Mouse (Mus musculus) liver, embryonic 11.5 days (tissue): ENCODE data around the gene 4930558C23Rik. TPM values are rescaled to one million over a fixed set of nuclear protein-coding genes. Genes with fewer than 3 reads are reported as not detected.
A peak's percentile ranks its signal among the peaks of the same experiment; 100 is the strongest.
"Not testable (repeated sequence)": the region's sequence is repeated elsewhere in the genome, so short reads cannot be mapped to it uniquely, and the experiment has no call there.

ENCODE experiments used
- ATAC-seq: fragments of 200-750 bp; cut with Nextera tagmentation; replicated peaks from 2 replicates; pipeline ENCODE4 v1.8.0; 2017; ENCODE audit warnings: moderate number of reproducible peaks, mild to moderate bottlenecking, moderate TSS enrichment, moderate library complexity; ENCODE audit not compliant: low FRiP score
- DNase-seq: peaks from one replicate; pipeline ENCODE4 v3.0.0-alpha.2; 2017; ENCODE audit warnings: low spot score
- H3K27ac ChIP-seq: fragments of 300-500 bp; sonication (generic); 2 replicates; pipeline ENCODE4 v1.5.1; 2014; ENCODE audit warnings: mild to moderate bottlenecking, low read depth, low read length, control low read depth
- H3K27me3 ChIP-seq: fragments of 300-500 bp; sonication (generic); replicated peaks from 2 replicates; pipeline ENCODE4 v1.6.1; 2014; ENCODE audit warnings: low read length, mixed read lengths; ENCODE audit not compliant: control insufficient read depth, insufficient read depth
- H3K36me3 ChIP-seq: fragments of 300-500 bp; sonication (generic); 2 replicates; pipeline ENCODE4 v1.6.1; 2014; ENCODE audit warnings: mild to moderate bottlenecking, low read length, moderate library complexity, mixed read lengths; ENCODE audit not compliant: control insufficient read depth, insufficient read depth
- H3K4me1 ChIP-seq: fragments of 300-500 bp; sonication (generic); replicated peaks from 2 replicates; pipeline ENCODE4 v1.6.1; 2014; ENCODE audit warnings: low read length, mixed read lengths; ENCODE audit not compliant: control insufficient read depth, insufficient read depth
- H3K4me2 ChIP-seq: fragments of 300-500 bp; sonication (generic); 2 replicates; pipeline ENCODE4 v1.6.1; 2014; ENCODE audit warnings: mild to moderate bottlenecking, control low read depth, moderate library complexity
- H3K4me3 ChIP-seq: fragments of 300-500 bp; sonication (generic); 2 replicates; pipeline ENCODE4 v1.5.1; 2014; ENCODE audit warnings: low read depth, low read length, control low read depth
- H3K9ac ChIP-seq: fragments of 300-500 bp; sonication (generic); 2 replicates; pipeline ENCODE4 v1.6.1; 2014; ENCODE audit warnings: low read depth, low read length, control low read depth
- H3K9me3 ChIP-seq: fragments of 300-500 bp; sonication (generic); 2 replicates; pipeline ENCODE4 v1.6.1; 2016; ENCODE audit warnings: low read length, inconsistent platforms, mixed read lengths; ENCODE audit not compliant: control insufficient read depth
- WGBS: fragments of 180-500 bp; shearing (Covaris S2); extraction: QIAGEN DNeasy Blood & Tissue Kit; methylation state at CpG from one replicate; pipeline ENCODE4 v1.1.7; 2014; 5-methylcytosine and 5-hydroxymethylcytosine counted together
- polyA plus RNA-seq: library from polyadenylated mRNA; unstranded; fragments of >200 nt; fragmentation: Nextera tagmentation; extraction: Ambion mirVana; gene quantifications from 2 replicates; pipeline ENCODE4 v1.2.1, GENCODE M21; 2014

4930558C23Rik gene
- polyA plus RNA-seq, 1 experiment from 2014 or later: not detected

DNA sequence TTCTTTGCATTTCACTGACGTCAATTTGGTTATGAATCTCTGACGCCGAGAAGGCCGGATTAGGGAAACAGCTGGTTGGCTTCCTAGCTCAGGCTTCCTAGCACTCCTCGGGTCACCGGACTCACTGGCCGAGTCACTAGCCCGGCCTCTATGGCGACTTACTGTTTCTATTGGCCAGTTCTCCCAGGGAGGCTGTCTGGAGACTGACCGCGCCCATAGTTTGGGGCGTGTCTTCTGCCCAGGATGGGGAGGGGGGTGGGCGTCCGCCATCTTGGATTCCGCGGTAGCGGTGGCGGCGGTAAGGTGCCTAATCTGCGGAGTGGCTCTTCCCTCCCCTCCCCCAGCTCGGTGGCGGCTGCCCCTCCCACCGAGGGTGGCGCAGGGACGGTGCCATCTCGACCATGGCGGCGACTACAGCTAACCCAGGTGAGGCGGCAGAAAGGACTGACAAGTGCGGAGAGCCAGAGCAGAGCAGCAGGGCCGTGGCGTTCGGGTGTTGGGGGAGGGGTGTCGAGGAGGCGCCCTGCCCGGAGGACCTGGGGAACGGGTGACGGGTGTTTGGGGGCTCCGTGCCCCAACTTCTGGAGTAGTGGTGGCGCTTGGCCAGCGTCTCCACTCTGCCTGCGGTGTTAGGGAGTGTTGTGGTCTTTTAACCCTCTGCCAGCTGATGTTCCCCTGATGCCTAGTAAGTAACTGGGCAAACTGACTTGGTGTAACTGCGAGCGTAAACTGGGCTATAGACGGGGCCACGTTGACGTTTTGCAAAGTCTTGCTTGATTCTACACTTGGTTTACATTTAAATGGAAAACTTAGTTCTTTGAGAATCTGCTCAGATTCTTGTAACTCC, 31.7 kb upstream of the 4930558C23Rik start, which contains the start of gene Arnt:
Gene Arnt (plus strand): TSS at position 253 of the 847 bp plus-strand sequence.
- Histone ChIP-seq H3K9me3 (no peaks in the 10 kb centered on the region), H3K4me2 (peak within 1 kb of the TSS; percentile 85), H3K9ac (peak within 1 kb of the TSS; percentile 84), H3K36me3 (peaks cover 9% of the 10 kb centered on the region; the same call in 1 of the 2 replicates), H3K4me1 (0 out of 2 replicates have a peak, but pooled peaks cover 2% of the 10 kb centered on the region), H3K4me3 (peak within 1 kb of the TSS; percentile 83), H3K27ac (peak within 1 kb of the TSS; percentile 77), H3K27me3 (no peaks in the 10 kb centered on the region)
- under 1% methylated on average over 47 of the region's 47 CpGs for WGBS
- ATAC-seq (peak; percentile 99), DNase-seq (peak; percentile 95)

DNA sequence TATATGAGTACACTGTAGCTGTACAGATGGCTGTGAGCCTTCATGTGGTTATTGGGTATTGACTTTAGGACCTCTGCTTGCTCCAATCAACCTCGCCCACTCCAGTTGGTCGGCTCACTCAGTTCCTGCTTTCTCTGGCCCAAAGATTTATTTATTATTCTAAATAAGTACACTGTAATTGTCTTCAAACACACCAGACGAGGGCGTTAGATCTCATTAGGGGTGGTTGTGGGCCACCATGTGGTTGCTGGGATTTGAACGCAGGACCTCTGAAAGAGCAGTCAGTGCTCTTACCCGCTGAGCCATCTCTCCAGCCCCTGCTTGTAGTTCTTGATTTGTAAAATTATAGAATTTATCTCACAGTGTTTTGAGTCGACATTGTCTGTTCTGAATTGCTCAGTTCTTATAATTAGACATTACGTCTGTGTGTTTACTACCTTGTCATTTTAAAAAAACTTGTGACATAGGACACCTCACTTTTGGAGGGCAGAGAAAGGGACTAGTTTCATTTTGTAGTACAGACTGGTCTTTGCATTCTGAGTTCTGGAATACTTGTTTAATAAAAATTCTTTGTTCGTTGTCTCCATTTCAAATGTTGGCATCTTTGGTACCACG, 30.8 kb upstream of the 4930558C23Rik start:
- H3K4me2 ChIP-seq: peak overlapping the region; percentile 85
- peak overlapping the region; percentile 56 for H3K9ac ChIP-seq
- H3K4me1 ChIP-seq: 0 out of 2 replicates have a peak, but pooled peaks cover 2% of the 10 kb centered on the region
- 0 out of 2 replicates have a peak overlapping the region, but pooled peaks have one; percentile 41 for H3K27ac ChIP-seq
- peaks cover 9% of the 10 kb centered on the region; the same call in 1 of the 2 replicates for H3K36me3 ChIP-seq
- WGBS: 70% methylated on average over 10 of the region's 10 CpGs
- ATAC-seq (no peak), DNase-seq (no peak)
- H3K27me3 ChIP-seq: no peaks in the 10 kb centered on the region
- no peaks in the 10 kb centered on the region for H3K9me3 ChIP-seq
- peak overlapping the region; percentile 83 for H3K4me3 ChIP-seq

- H3K4me1 ChIP-seq, H3K9ac ChIP-seq, H3K9me3 ChIP-seq, H3K4me2 ChIP-seq, DNase-seq, H3K27me3 ChIP-seq, H3K4me3 ChIP-seq, H3K27ac ChIP-seq, ATAC-seq, H3K36me3 ChIP-seq: not testable (repeated sequence)
- WGBS: 56% methylated on average over 4 of the region's 11 CpGs
These were observed 25.8 kb upstream of the 4930558C23Rik start for GRCm38 (mm10) chr3:95428423-95428822.

- not testable (repeated sequence) for DNase-seq
These were observed 25.2 kb upstream of the 4930558C23Rik start for GRCm38 (mm10) chr3:95427891-95428238.

GRCm38 (mm10) chr3:95427117-95427890, 24.7 kb upstream of the 4930558C23Rik start:
- H3K36me3 ChIP-seq, H3K4me1 ChIP-seq, H3K9me3 ChIP-seq, DNase-seq, H3K27me3 ChIP-seq, H3K27ac ChIP-seq: not testable (repeated sequence)
- Histone ChIP-seq H3K4me3 (peak overlapping the region; percentile 47), H3K9ac (peak overlapping the region; percentile 38; the same call in 1 of the 2 replicates), H3K4me2 (peak overlapping the region; percentile 64)
- ATAC-seq: peak; percentile 68; the same call in 1 of the 2 replicates
- 33% methylated on average over 8 of the region's 33 CpGs for whole genome bisulfite sequencing

More at GRCm38 (mm10) chr3:95427891-95428238, 25.2 kb upstream of the 4930558C23Rik start:
- Histone ChIP-seq H3K4me3 (peak overlapping the region; percentile 47), H3K4me2 (peak overlapping the region; percentile 64), H3K9ac (peak overlapping the region; percentile 38; the same call in 1 of the 2 replicates)
- not testable (repeated sequence) for H3K4me1 ChIP-seq, H3K27me3 ChIP-seq, H3K9me3 ChIP-seq, H3K36me3 ChIP-seq, H3K27ac ChIP-seq
- 8% methylated on average over 14 of the region's 21 CpGs for WGBS
- 0 out of 2 replicates have a peak, but pooled peaks have one; percentile 34 for ATAC-seq

GRCm38 (mm10) chr3:95426476-95426875, 23.8 kb upstream of the 4930558C23Rik start:
- 87% methylated on average over 5 of the region's 5 CpGs for WGBS
- ATAC-seq, H3K27me3 ChIP-seq, H3K4me3 ChIP-seq, H3K9me3 ChIP-seq, H3K27ac ChIP-seq, DNase-seq, H3K4me1 ChIP-seq, H3K36me3 ChIP-seq, H3K4me2 ChIP-seq, H3K9ac ChIP-seq: not testable (repeated sequence)

- Histone ChIP-seq H3K4me1 (no peaks in the 10 kb centered on the region), H3K9ac (no peak overlapping the region), H3K4me2 (no peak overlapping the region), H3K27me3 (no peaks in the 10 kb centered on the region), H3K27ac (no peak overlapping the region), H3K4me3 (no peak overlapping the region), H3K36me3 (no peaks in the 10 kb centered on the region), H3K9me3 (0 out of 2 replicates have a peak, but pooled peaks cover 4% of the 10 kb centered on the region)
- ATAC-seq (no peak), DNase-seq (no peak)
- WGBS: 80% methylated on average over 6 of the region's 6 CpGs
These were observed 15.2 kb upstream of the 4930558C23Rik start for GRCm38 (mm10) chr3:95417866-95418265.

DNA sequence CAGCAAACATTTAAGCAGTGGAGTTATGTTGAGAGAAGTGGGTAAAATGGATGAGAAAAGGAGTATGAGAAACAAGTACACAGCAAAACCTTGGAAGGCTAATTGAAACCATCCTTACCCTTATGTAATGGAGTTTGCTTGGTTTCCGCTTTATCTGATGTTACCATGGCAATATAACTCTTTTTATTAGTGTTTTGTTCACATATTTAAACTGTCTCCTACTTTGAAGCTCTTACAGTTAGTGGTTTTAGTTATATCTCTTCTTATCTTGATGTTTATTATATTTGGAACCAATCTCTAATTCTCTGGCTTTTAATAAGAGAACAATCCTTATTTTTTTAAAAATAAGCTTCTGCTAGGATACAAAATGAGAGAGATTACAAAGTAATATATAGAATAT, 9.6 kb upstream of the 4930558C23Rik start:
- Histone ChIP-seq H3K27ac (no peak overlapping the region), H3K4me1 (no peaks in the 10 kb centered on the region), H3K9me3 (no peaks in the 10 kb centered on the region), H3K27me3 (no peaks in the 10 kb centered on the region), H3K9ac (no peak overlapping the region), H3K36me3 (no peaks in the 10 kb centered on the region), H3K4me2 (no peak overlapping the region), H3K4me3 (no peak overlapping the region)
- DNase-seq (no peak), ATAC-seq (no peak)
- 68% methylated on average over 1 of the region's 1 CpGs for WGBS
